Mouse (Mus musculus): ENCODE results near the gene Rpf1.

DNA sequence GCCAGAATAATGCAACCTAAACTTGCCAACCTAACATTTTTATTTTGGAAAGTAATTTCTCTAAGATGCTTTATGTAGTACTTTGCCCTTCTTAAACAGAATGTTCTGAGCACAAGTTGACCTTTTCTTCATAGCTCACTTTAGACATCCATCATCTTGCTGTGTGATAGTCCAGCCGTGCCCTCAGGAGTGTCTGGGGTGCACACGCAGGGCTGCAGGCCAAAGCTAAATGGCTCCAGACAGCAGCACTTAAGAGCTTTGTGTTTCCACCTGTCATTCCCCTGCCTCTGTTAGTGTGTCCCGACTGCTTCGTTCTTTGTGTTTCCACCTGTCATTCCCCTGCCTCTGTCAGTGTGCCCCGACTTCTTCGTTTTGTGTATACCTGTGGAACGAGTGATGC lies 46.1 kb upstream of the Rpf1 start:
- TF ChIP-seq CTCF (IDR thresholded peaks at IDR 0.05; ENCODE audit: low read depth, low read length) (no peak), POLR2A (IDR thresholded peaks at IDR 0.05; ENCODE audit: insufficient read depth, low read length) (no peak), EP300 (IDR thresholded peaks at IDR 0.05; ENCODE audit: insufficient read depth, low read depth, low read length) (no peak)

All from ES-Bruce4 (cell line).